Mouse (Mus musculus) brain, adult 2 months (tissue): ENCODE results near the gene Dlx3.

ENCODE experiments used
- DNase-seq: peaks from one replicate; pipeline ENCODE4 v3.0.0; 2011; ENCODE audit warnings: low read depth, low spot score

Dlx3 gene

GRCm38 (mm10) chr11:95155511-95155910 lies 35.6 kb downstream of the Dlx3 start:
- no peak for DNase-seq

DNA sequence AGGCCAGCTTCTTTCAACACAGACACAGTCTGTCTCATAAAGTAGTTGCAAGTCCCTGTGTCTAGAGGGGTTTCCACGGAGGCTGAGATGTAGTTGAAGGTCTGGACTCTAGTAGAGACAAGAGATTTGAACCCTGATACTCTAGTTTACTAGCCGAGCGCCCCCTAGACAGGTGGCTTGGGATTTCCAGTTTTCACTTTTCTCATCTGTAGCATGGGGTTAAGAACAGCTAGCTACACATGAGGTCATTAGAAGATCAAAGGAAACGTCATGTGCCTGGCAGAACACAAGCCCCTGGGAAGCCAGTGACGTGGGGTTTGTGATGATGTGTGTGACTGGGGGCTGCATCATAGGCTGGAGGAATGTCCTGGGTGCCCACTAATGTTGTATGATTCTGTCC lies 37.4 kb downstream of the Dlx3 start:
- no peak for DNase-seq

GRCm38 (mm10) chr11:95157872-95158271 lies 38.0 kb downstream of the Dlx3 start:
- no peak for DNase-seq

DNA sequence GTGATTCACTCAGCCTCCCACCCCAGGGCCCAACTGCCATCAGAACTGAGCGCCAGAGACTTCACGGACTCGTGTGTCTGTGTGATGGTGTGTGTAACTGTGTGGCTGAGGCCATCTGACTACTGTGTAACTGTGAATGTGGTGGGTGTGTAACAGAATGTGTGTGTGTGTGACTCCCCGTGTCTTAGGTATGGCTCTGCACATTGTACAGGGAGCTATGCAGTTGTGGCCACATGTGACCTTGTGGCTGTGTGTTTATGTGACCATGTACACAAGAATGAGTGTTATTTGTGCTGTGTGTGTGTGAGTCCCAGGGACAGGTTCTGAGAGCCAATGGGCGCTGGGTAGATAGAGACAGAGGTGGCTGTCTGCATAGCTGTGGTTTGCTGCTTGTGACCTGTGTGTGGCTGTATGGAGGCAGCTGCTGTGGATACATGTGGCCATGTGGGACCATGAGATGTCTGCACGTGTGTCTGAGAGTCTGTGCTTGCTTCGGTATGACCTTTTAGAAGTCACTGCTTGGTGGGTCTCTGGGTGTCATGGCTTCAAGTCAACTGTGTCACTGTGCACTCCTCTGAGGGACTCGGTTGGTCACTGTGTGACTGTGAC lies 39.9 kb downstream of the Dlx3 start:
- no peak for DNase-seq

DNA sequence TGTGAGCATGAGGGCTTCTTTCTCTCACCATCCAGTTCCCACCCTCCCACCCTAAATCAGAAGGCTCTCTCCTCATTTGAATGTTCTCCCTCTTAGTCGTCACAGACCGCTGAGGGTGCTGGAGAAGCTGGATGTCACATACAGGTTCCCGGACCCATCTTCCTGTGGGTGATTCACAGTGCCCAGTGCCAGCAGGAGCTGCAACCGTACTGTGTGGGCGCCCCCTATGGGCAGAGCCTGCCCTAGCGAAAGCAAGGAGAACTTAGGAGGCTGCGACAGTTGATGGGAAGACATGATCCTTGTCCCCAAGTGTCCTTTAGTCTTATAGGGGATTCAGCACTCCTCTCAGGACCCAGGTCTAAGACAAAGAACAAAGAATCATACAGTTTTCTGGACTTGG lies 40.8 kb downstream of the Dlx3 start:
- no peak for DNase-seq

- DNase-seq, result no peak
Measured at GRCm38 (mm10) chr11:95161708-95162107, 41.8 kb downstream of the Dlx3 start.

- no peak for DNase-seq
Measured at GRCm38 (mm10) chr11:95165857-95166256, 45.9 kb downstream of the Dlx3 start.
